Mouse (Mus musculus): ENCODE measurements at regions not wholly inside any gene's neighbourhood (a gene's known extent, or its start where the extent isn't known, plus 50 kb on each side); places are given as distances from the start of the nearest gene placed in this dataset.
"Not testable (repeated sequence)": the region's sequence is repeated elsewhere in the genome, so short reads cannot be mapped to it uniquely, and the experiment has no call there.

GRCm38 (mm10) chr8:39426770-39427169, 1248.1 kb upstream of the Adam24 start:
- no peak for DNase-seq (ENCODE audit: low spot score in 2 of 2)

- DNase-seq (ENCODE audit: low spot score in 2 of 2): peak; percentile 16 to 30
Measured at GRCm38 (mm10) chr8:39427402-39427801, 1247.5 kb upstream of the Adam24 start.

GRCm38 (mm10) chr8:39440550-39441333, 1234.1 kb upstream of the Adam24 start:
- no peak for DNase-seq (ENCODE audit: low spot score in 2 of 2)

GRCm38 (mm10) chr8:39491139-39491538, 1183.7 kb upstream of the Adam24 start:
- DNase-seq (ENCODE audit: low spot score in 2 of 2): not testable (repeated sequence)

- DNase-seq (ENCODE audit: low spot score in 2 of 2): no peak
Measured at GRCm38 (mm10) chr8:39500419-39500818, 1174.5 kb upstream of the Adam24 start.

GRCm38 (mm10) chr8:39504261-39504660, 1170.6 kb upstream of the Adam24 start:
- no peak for DNase-seq (ENCODE audit: low spot score in 2 of 2)

GRCm38 (mm10) chr8:39512967-39513366, 1161.9 kb upstream of the Adam24 start:
- no peak for DNase-seq (ENCODE audit: low spot score in 2 of 2)
